Mouse (Mus musculus) bone marrow macrophage, adult 2 months (primary cell): ENCODE measurements at regions not wholly inside any gene's neighbourhood (a gene's known extent, or its start where the extent isn't known, plus 50 kb on each side); places are given as distances from the start of the nearest gene placed in this dataset.

ENCODE experiments used
- H3K27ac ChIP-seq: 2 replicates; pipeline ENCODE4 v1.5.1; 2012; ENCODE audit warnings: low read depth, low read length; ENCODE audit not compliant: insufficient read depth
- H3K4me1 ChIP-seq: 2 replicates; pipeline ENCODE4 v1.6.1; 2012; ENCODE audit warnings: low read length; ENCODE audit not compliant: control insufficient read depth, insufficient read depth
- H3K4me3 ChIP-seq: 2 replicates; pipeline ENCODE4 v1.5.1; 2012; ENCODE audit warnings: mild to moderate bottlenecking, low read length, moderate library complexity; ENCODE audit not compliant: insufficient read depth
- CTCF ChIP-seq: IDR thresholded peaks from 2 replicates; pipeline ENCODE4 v1.5.1; 2012; ENCODE audit warnings: low read depth, mild to moderate bottlenecking, low read length, moderate library complexity
- POLR2A ChIP-seq: IDR thresholded peaks from 2 replicates; pipeline ENCODE4 v1.6.1; 2012; ENCODE audit warnings: mild to moderate bottlenecking, low read depth, low read length, borderline replicate concordance

- no peak for TF ChIP-seq CTCF
- no peak for TF ChIP-seq POLR2A
- Histone ChIP-seq H3K4me3 (no peak overlapping the region), H3K4me1 (no peaks in the 10 kb centered on the region), H3K27ac (no peak overlapping the region)
Measured at GRCm38 (mm10) chr11:112706091-112706490, 75.9 kb upstream of the Sox9 start.

- TF ChIP-seq POLR2A (no peak), CTCF (no peak)
- Histone ChIP-seq H3K4me1 (no peaks in the 10 kb centered on the region), H3K27ac (no peak overlapping the region), H3K4me3 (no peak overlapping the region)
Measured at GRCm38 (mm10) chr11:112708119-112708730, 73.8 kb upstream of the Sox9 start.

- TF ChIP-seq CTCF (no peak), POLR2A (no peak)
- no peak overlapping the region for H3K4me3 ChIP-seq
Measured at GRCm38 (mm10) chr11:112711656-112712055, 70.4 kb upstream of the Sox9 start.

GRCm38 (mm10) chr11:112718547-112718946 lies 63.5 kb upstream of the Sox9 start:
- Histone ChIP-seq H3K4me1 (no peaks in the 10 kb centered on the region), H3K4me3 (no peak overlapping the region), H3K27ac (no peak overlapping the region)
- TF ChIP-seq CTCF (no peak), POLR2A (no peak)

More at GRCm38 (mm10) chr11:112711656-112712055, 70.4 kb upstream of the Sox9 start:
- Histone ChIP-seq H3K27ac (no peak overlapping the region), H3K4me1 (no peaks in the 10 kb centered on the region)

GRCm38 (mm10) chr11:112720652-112721051 lies 61.4 kb upstream of the Sox9 start:
- Histone ChIP-seq H3K27ac (no peak overlapping the region), H3K4me3 (no peak overlapping the region), H3K4me1 (no peaks in the 10 kb centered on the region)
- no peak for TF ChIP-seq POLR2A
- no peak for TF ChIP-seq CTCF

- Histone ChIP-seq H3K4me1 (no peaks in the 10 kb centered on the region), H3K4me3 (no peak overlapping the region), H3K27ac (no peak overlapping the region)
- TF ChIP-seq CTCF (no peak), POLR2A (no peak)
Measured at GRCm38 (mm10) chr11:112722936-112723335, 59.1 kb upstream of the Sox9 start.

GRCm38 (mm10) chr11:112728154-112728952 lies 53.7 kb upstream of the Sox9 start:
- Histone ChIP-seq H3K4me3 (no peak overlapping the region), H3K4me1 (no peaks in the 10 kb centered on the region), H3K27ac (no peak overlapping the region)
- TF ChIP-seq CTCF (no peak), POLR2A (no peak)
